Mouse (Mus musculus): Measurements from ENCODE around the gene Gm20547. TPM values are rescaled to one million over a fixed set of nuclear protein-coding genes. Genes with fewer than 3 reads are reported as not detected.
"Not testable (repeated sequence)": the region's sequence is repeated elsewhere in the genome, so short reads cannot be mapped to it uniquely, and the experiment has no call there.

Gene Gm20547
- total RNA-seq, 2 experiments from 2014 or later, result not detected

- Histone ChIP-seq H3K4me3 (no peak overlapping the region), H3K27ac (no peak overlapping the region)
- no peak for DNase-seq (ENCODE audit: extremely low spot score in 1 of 2, low spot score in 2 of 2)
- no peak for TF ChIP-seq CTCF (IDR thresholded peaks at IDR 0.05)
- intact Hi-C loops (cut with DNase I), result loop anchor here (5.0 kb wide), 1 partner anchor 159 kb away; no protein-coding TSS in a partner anchor
These were observed 70.6 kb downstream of the Gm20547 start for GRCm38 (mm10) chr17:34811275-34811674.

GRCm38 (mm10) chr17:34810811-34811210 is 71.0 kb downstream of the Gm20547 start:
- not testable (repeated sequence) for H3K27ac ChIP-seq; DNase-seq (ENCODE audit: extremely low spot score in 1 of 2, low spot score in 2 of 2); H3K4me3 ChIP-seq
- intact Hi-C loops (cut with DNase I), result loop anchor here (5.0 kb wide), 1 partner anchor 159 kb away; no protein-coding TSS in a partner anchor

GRCm38 (mm10) chr17:34810411-34810810 is 71.4 kb downstream of the Gm20547 start:
- H3K4me3 ChIP-seq; H3K27ac ChIP-seq; DNase-seq (ENCODE audit: extremely low spot score in 1 of 2, low spot score in 2 of 2): not testable (repeated sequence)
- intact Hi-C loops (cut with DNase I), result loop anchor here (5.0 kb wide), 1 partner anchor 158 kb away; no protein-coding TSS in a partner anchor

- intact Hi-C loops (cut with DNase I), result no loop called here
- H3K4me3 ChIP-seq, result no peak overlapping the region
- H3K27ac ChIP-seq, result no peak overlapping the region
- TF ChIP-seq CTCF (IDR thresholded peaks at IDR 0.05), result no peak
- no peak for DNase-seq (ENCODE audit: extremely low spot score in 1 of 2, low spot score in 2 of 2)
These were observed 73.1 kb downstream of the Gm20547 start for GRCm38 (mm10) chr17:34808599-34809205.

- intact Hi-C loops (cut with DNase I), result no loop called here
- Histone ChIP-seq H3K27ac (no peak overlapping the region), H3K4me3 (no peak overlapping the region)
- TF ChIP-seq CTCF (IDR thresholded peaks at IDR 0.05), result no peak
- DNase-seq (ENCODE audit: extremely low spot score in 1 of 2, low spot score in 2 of 2), result no peak
These were observed 74.7 kb downstream of the Gm20547 start for GRCm38 (mm10) chr17:34807176-34807575.

Small RNAs within 50 kb of the gene (microRNA-seq; reads per million reads assigned to microRNA genes)
- gene Mir6970 (0.72 to 1.7 reads per million in 2 experiments), gene Mir6971 (4.1 to 6.2 reads per million in 2 experiments), gene Mir6972 (0 reads per million in 2 experiments)

Other genes starting within 250 kb of the Gm20547 start
- gene Fkbpl, start 237.3 kb downstream of the Gm20547 start, total RNA-seq (2021), result 10 to 100 TPM; 10.9 to 16.9 TPM
- gene Atf6b, start 234.9 kb downstream of the Gm20547 start, total RNA-seq (2021), result 10 to 100 TPM; 64.3 to 66.4 TPM
- gene Tnxb, start 211.5 kb downstream of the Gm20547 start, total RNA-seq (2021), result 1 to 10 TPM; 1.5 to 2.4 TPM
- 10 to 100 TPM; 10.8 to 11.2 TPM for gene C4b, start 138.2 kb downstream of the Gm20547 start, total RNA-seq (2021)
- gene Cyp21a1, start 77.5 kb downstream of the Gm20547 start, total RNA-seq (2021), result not detected
- 10 to 100 TPM; 54.8 to 61.5 TPM for gene Stk19, start 45.1 kb downstream of the Gm20547 start, total RNA-seq (2021)
- gene Dxo, start 45.0 kb downstream of the Gm20547 start, total RNA-seq (2021), result 10 to 100 TPM; 33.6 to 41.4 TPM
- gene Skiv2l, start 31.8 kb downstream of the Gm20547 start, total RNA-seq (2021), result 10 to 100 TPM; 70.1 to 70.4 TPM
- gene Nelfe, start 31.7 kb downstream of the Gm20547 start, total RNA-seq (2021), result 10 to 100 TPM; 35.3 to 40.3 TPM
- gene Cfb, start 19.5 kb downstream of the Gm20547 start, total RNA-seq (2021), result under 1 TPM in 1 of 2 experiments, not detected in 1; 0.14 TPM
- gene Zbtb12, start 2.6 kb downstream of the Gm20547 start, total RNA-seq (2021), result 1 to 10 TPM; 6.5 to 7.4 TPM
- gene C2, start 16.2 kb upstream of the Gm20547 start, total RNA-seq (2021), result 1 to 10 TPM; 2.1 to 2.2 TPM
- gene Ehmt2, start 16.4 kb upstream of the Gm20547 start, total RNA-seq (2021), result 100 to 1,000 TPM; 175 to 184 TPM
- gene Slc44a4, start 32.4 kb upstream of the Gm20547 start, total RNA-seq (2021), result under 1 TPM; 0.45 to 0.79 TPM
- gene Neu1, start 49.2 kb upstream of the Gm20547 start, total RNA-seq (2021), result 10 to 100 TPM; 41.6 to 47.3 TPM
- gene Hspa1b, start 77.2 kb upstream of the Gm20547 start, total RNA-seq (2021), result 10 to 100 TPM; 18.8 to 22.1 TPM
- not detected for gene Gm20481, start 87.9 kb upstream of the Gm20547 start, total RNA-seq (2021)
- 10 to 100 TPM; 14.5 to 17.2 TPM for gene Hspa1a, start 90.1 kb upstream of the Gm20547 start, total RNA-seq (2021)
- under 1 TPM; 0.34 to 0.42 TPM for gene Hspa1l, start 90.7 kb upstream of the Gm20547 start, total RNA-seq (2021)
- 10 to 100 TPM; 15.8 to 18.4 TPM for gene Lsm2, start 99.8 kb upstream of the Gm20547 start, total RNA-seq (2021)
- 10 to 100 TPM; 44.1 to 46.6 TPM for gene Vars, start 118.9 kb upstream of the Gm20547 start, total RNA-seq (2021)
- gene Vwa7, start 134.5 kb upstream of the Gm20547 start, total RNA-seq (2021), result under 1 TPM; 0.40 to 0.43 TPM
- under 1 TPM in 1 of 2 experiments, not detected in 1; 0.59 TPM for gene Sapcd1, start 146.0 kb upstream of the Gm20547 start, total RNA-seq (2021)
- gene Msh5, start 164.7 kb upstream of the Gm20547 start, total RNA-seq (2021), result under 1 TPM; 0.27 to 0.56 TPM
- 1 to 10 TPM; 7.4 to 8.3 TPM for gene Clic1, start 167.9 kb upstream of the Gm20547 start, total RNA-seq (2021)
- gene Ddah2, start 177.0 kb upstream of the Gm20547 start, total RNA-seq (2021), result 10 to 100 TPM; 10.1 to 11.0 TPM
- not detected for gene Ly6g6c, start 183.3 kb upstream of the Gm20547 start, total RNA-seq (2021)
- gene Mpig6b, start 184.1 kb upstream of the Gm20547 start, total RNA-seq (2021), result not detected
- 1 to 10 TPM; 2.1 to 3.6 TPM for gene Ly6g6e, start 194.9 kb upstream of the Gm20547 start, total RNA-seq (2021)
- gene Ly6g6d, start 196.0 kb upstream of the Gm20547 start, total RNA-seq (2021), result 1 to 10 TPM in 1 of 2 experiments, under 1 TPM in 1; 0.70 to 1.1 TPM
- gene Ly6g6f, start 203.6 kb upstream of the Gm20547 start, total RNA-seq (2021), result under 1 TPM in 1 of 2 experiments, not detected in 1; 0.29 TPM
- 100 to 1,000 TPM; 109 to 117 TPM for gene Abhd16a, start 207.2 kb upstream of the Gm20547 start, total RNA-seq (2021)
- not detected for gene Ly6g5c, start 226.2 kb upstream of the Gm20547 start, total RNA-seq (2021)
- gene Ly6g5b, start 233.4 kb upstream of the Gm20547 start, total RNA-seq (2021), result under 1 TPM; 0.79 TPM
- 10 to 100 TPM; 14.8 to 15.0 TPM for gene Gpank1, start 239.4 kb upstream of the Gm20547 start, total RNA-seq (2021)
- gene Csnk2b, start 240.0 kb upstream of the Gm20547 start, total RNA-seq (2021), result 100 to 1,000 TPM; 177 to 187 TPM
- 10 to 100 TPM; 27.0 to 28.5 TPM for gene D17H6S53E, start 244.3 kb upstream of the Gm20547 start, total RNA-seq (2021)

All from left cerebral cortex, adult 2 months (tissue).